Comparison of ENCODE assay signal across 8 mouse cellular contexts in genomic region chr14:30548965-30549776, GRCm38 (mm10). TPM values are rescaled to one million over a fixed set of nuclear protein-coding genes. Genes with fewer than 3 reads are reported as not detected.
DNase-seq lines count a peak whose midpoint lies in the region; ATAC-seq and TF ChIP-seq lines count a peak whose summit lies in the region.

No protein-coding gene starts in this region.

- no peaks in the 10 kb centered on the region for H3K9me3 ChIP-seq in heart, embryonic 11.5 days (replicated peaks; ENCODE audit: control insufficient read depth, low read length)
- no peaks in the 10 kb centered on the region for H3K9me3 ChIP-seq in kidney, embryonic 16.5 days (ENCODE audit: low read length)

- TF ChIP-seq POLR2A in bone marrow macrophage, adult 2 months (IDR thresholded peaks at IDR 0.05; ENCODE audit: borderline replicate concordance, low read depth, low read length), result peak; percentile 93
- peak; percentile 100 for TF ChIP-seq POLR2A in embryonic fibroblast, embryonic 13.5 days (IDR thresholded peaks at IDR 0.05; ENCODE audit: low read depth, low read length)
- TF ChIP-seq POLR2A in liver, adult 2 months (IDR thresholded peaks at IDR 0.05; ENCODE audit: extremely low read depth, insufficient read depth, low read length), result peak; percentile 94
- peak; percentile 99 for TF ChIP-seq POLR2A in myocyte (IDR thresholded peaks at IDR 0.05; ENCODE audit: insufficient read length, low read depth)

- peaks cover 37% of the 10 kb centered on the region for H3K4me1 ChIP-seq in bone marrow macrophage, adult 2 months (ENCODE audit: control insufficient read depth, insufficient read depth, low read length)
- H3K4me1 ChIP-seq in embryonic fibroblast, embryonic 13.5 days (ENCODE audit: control insufficient read depth, insufficient read depth, low read length), result peaks cover 16% of the 10 kb centered on the region
- H3K4me1 ChIP-seq in heart, embryonic 11.5 days (ENCODE audit: control insufficient read depth, insufficient read depth, low read length), result peaks cover 29% of the 10 kb centered on the region
- H3K4me1 ChIP-seq in kidney, embryonic 16.5 days (ENCODE audit: insufficient read depth, low read length), result peaks cover 33% of the 10 kb centered on the region
- H3K4me1 ChIP-seq in liver, adult 2 months (ENCODE audit: control insufficient read depth, insufficient read depth, low read length), result peaks cover 23% of the 10 kb centered on the region

- WGBS in heart, embryonic 11.5 days (ENCODE audit: insufficient replicate concordance), result under 1% methylated on average over 66 of the region's 69 CpGs
- WGBS in kidney, embryonic 16.5 days, result under 1% methylated on average over 66 of the region's 69 CpGs
- under 1% methylated on average over 69 of the region's 69 CpGs for WGBS in liver, adult 2 months

- peak overlapping the region; percentile 81 for H3K4me2 ChIP-seq in heart, embryonic 11.5 days
- H3K4me2 ChIP-seq in kidney, embryonic 16.5 days (replicated peaks; ENCODE audit: low read depth, low read length), result peak overlapping the region; percentile 95
- H3K4me2 ChIP-seq in myocyte (ENCODE audit: low read depth), result peak overlapping the region; percentile 88

- peak overlapping the region; percentile 99 for H3K4me3 ChIP-seq in bone marrow macrophage, adult 2 months (ENCODE audit: insufficient read depth, low read length)
- peak overlapping the region; percentile 62 for H3K4me3 ChIP-seq in embryonic fibroblast, embryonic 13.5 days (ENCODE audit: insufficient read depth, low read length)
- H3K4me3 ChIP-seq in heart, embryonic 11.5 days (ENCODE audit: low read depth, low read length), result peak overlapping the region; percentile 86
- H3K4me3 ChIP-seq in kidney, embryonic 16.5 days (ENCODE audit: low read length), result peak overlapping the region; percentile 80
- peak overlapping the region; percentile 78 for H3K4me3 ChIP-seq in liver, adult 2 months (ENCODE audit: insufficient read depth, low read depth, low read length)
- H3K4me3 ChIP-seq in myocyte, result peak overlapping the region; percentile 81

- TF ChIP-seq CTCF in bone marrow macrophage, adult 2 months (IDR thresholded peaks at IDR 0.05; ENCODE audit: low read depth, low read length), result no peak
- no peak for TF ChIP-seq CTCF in embryonic fibroblast, embryonic 13.5 days (IDR thresholded peaks at IDR 0.05; ENCODE audit: borderline replicate concordance, insufficient read depth, low read length)
- no peak for TF ChIP-seq CTCF in liver, adult 2 months (IDR thresholded peaks at IDR 0.05; ENCODE audit: low read depth, low read length)

- peak overlapping the region; percentile 97 for H3K9ac ChIP-seq in heart, embryonic 11.5 days (ENCODE audit: low read depth, low read length)
- peak overlapping the region; percentile 89 for H3K9ac ChIP-seq in kidney, embryonic 16.5 days (replicated peaks; ENCODE audit: low read length)
- H3K9ac ChIP-seq in liver, adult 2 months (ENCODE audit: low read depth, low read length), result peak overlapping the region; percentile 89

- peak overlapping the region; percentile 94 for H3K27ac ChIP-seq in bone marrow macrophage, adult 2 months (ENCODE audit: insufficient read depth, low read depth, low read length)
- H3K27ac ChIP-seq in embryonic fibroblast, embryonic 13.5 days (ENCODE audit: insufficient read depth, low read length), result peak overlapping the region; percentile 69
- peak overlapping the region; percentile 93 for H3K27ac ChIP-seq in heart, embryonic 11.5 days (ENCODE audit: low read depth, low read length)
- peak overlapping the region; percentile 94 for H3K27ac ChIP-seq in kidney, embryonic 16.5 days (ENCODE audit: low read length)
- peak overlapping the region; percentile 91 for H3K27ac ChIP-seq in liver, adult 2 months (replicated peaks; ENCODE audit: insufficient read depth, low read depth, low read length)

- H3K27me3 ChIP-seq in heart, embryonic 11.5 days (ENCODE audit: control insufficient read depth, insufficient read depth, low read length), result no peaks in the 10 kb centered on the region
- no peaks in the 10 kb centered on the region for H3K27me3 ChIP-seq in kidney, embryonic 16.5 days (ENCODE audit: insufficient read depth, low read length)
- no peaks in the 10 kb centered on the region for H3K27me3 ChIP-seq in liver, adult 2 months (ENCODE audit: control insufficient read depth, insufficient read depth, low read length)
- H3K27me3 ChIP-seq in myocyte (ENCODE audit: control insufficient read depth, insufficient read depth, insufficient read length), result no peaks in the 10 kb centered on the region
- no peaks in the 10 kb centered on the region for H3K27me3 ChIP-seq in splenic B cell, adult 2 months (ENCODE audit: control insufficient read depth, insufficient read depth, low read length, poor library complexity, severe bottlenecking)

- peak; percentile 96 for DNase-seq in A20 (ENCODE audit: low read depth, low spot score)
- DNase-seq in liver, adult 2 months (ENCODE audit: extremely low read depth, low read depth, low spot score), result peak; percentile 77
- DNase-seq in splenic B cell, adult 2 months (ENCODE audit: low read depth, low spot score), result peak; percentile 92

- peaks cover 22% of the 10 kb centered on the region; the same call in 1 of the 2 replicates for H3K79me2 ChIP-seq in liver, adult 2 months (ENCODE audit: control insufficient read depth, insufficient read depth, low read length)
- H3K79me2 ChIP-seq in myocyte (ENCODE audit: control insufficient read depth, insufficient read depth), result peaks cover 50% of the 10 kb centered on the region

- peak overlapping the region; percentile 48 for H3ac ChIP-seq in myocyte (ENCODE audit: control insufficient read depth, insufficient read length)

- H3K36me3 ChIP-seq in heart, embryonic 11.5 days (ENCODE audit: control insufficient read depth, insufficient read depth, low read length), result no peaks in the 10 kb centered on the region
- 0 out of 2 replicates have a peak, but pooled peaks cover 3% of the 10 kb centered on the region for H3K36me3 ChIP-seq in kidney, embryonic 16.5 days (ENCODE audit: insufficient read depth, low read length)
- H3K36me3 ChIP-seq in liver, adult 2 months (ENCODE audit: control insufficient read depth, insufficient read depth, low read length), result no peaks in the 10 kb centered on the region
- no peaks in the 10 kb centered on the region for H3K36me3 ChIP-seq in myocyte (ENCODE audit: control insufficient read depth, insufficient read depth)
- no peaks in the 10 kb centered on the region for H3K36me3 ChIP-seq in splenic B cell, adult 2 months (ENCODE audit: control insufficient read depth, insufficient read depth, low read length, poor library complexity, severe bottlenecking)

- ATAC-seq in heart, embryonic 11.5 days (replicated peaks; ENCODE audit: insufficient number of reproducible peaks, low FRiP score, low TSS enrichment), result peak; percentile 93
- peak; percentile 94 for ATAC-seq in kidney, embryonic 16.5 days (ENCODE audit: low FRiP score, low TSS enrichment)

TF ChIP-seq in myocyte, 11 proteins besides CTCF, POLR2A, EP300 and RAD21:
- peak; percentile 94 for TF ChIP-seq POLR2AphosphoS2 (IDR thresholded peaks at IDR 0.05; ENCODE audit: insufficient read length, low read depth)
- TF ChIP-seq E2F4 (IDR thresholded peaks at IDR 0.05; ENCODE audit: insufficient read depth), result no peak
- TF ChIP-seq SRF (IDR thresholded peaks at IDR 0.05; ENCODE audit: control insufficient read depth, insufficient read length, low read depth), result peak; percentile 31

RNA-seq across cellular contexts. Expression of gene Tkt, which starts 1.0 kb away (rescaled TPM):
- 305 and 412 TPM in 2 replicates for polyA plus RNA-seq in bone marrow macrophage, adult 2 months (2012; ENCODE audit: insufficient read depth, insufficient read length, missing spikeins)
- 288 and 417 TPM in 2 replicates for polyA plus RNA-seq in embryonic fibroblast, embryonic 13.5 days (2011; ENCODE audit: insufficient read length, low read depth, missing spikeins)
- polyA plus RNA-seq in heart, embryonic 11.5 days (2014; fragmentation: Nextera tagmentation; extraction: Ambion mirVana), result 38.6 and 54.6 TPM in 2 replicates
- 314 TPM in 2 replicates for polyA plus RNA-seq in kidney, embryonic 16.5 days (2015; fragmentation: Nextera tagmentation; extraction: Ambion mirVana)
- total RNA-seq in liver, adult 2 months (2014; rRNA removed), result 115 and 116 TPM in 2 replicates
- 114 and 166 TPM in 2 replicates for polyA plus RNA-seq in liver, adult 2 months (2012; rRNA removed)
- polyA plus RNA-seq in myocyte (2012; fragmentation: generic; extraction: Trizol), result 53.0 TPM

RNA-seq across cellular contexts. Expression of gene Cacna1d, which starts 57.9 kb away (rescaled TPM):
- 11.8 and 13.1 TPM in 2 replicates for polyA plus RNA-seq in bone marrow macrophage, adult 2 months (2012; ENCODE audit: insufficient read depth, insufficient read length, missing spikeins)
- not detected in 2 replicates for polyA plus RNA-seq in embryonic fibroblast, embryonic 13.5 days (2011; ENCODE audit: insufficient read length, low read depth, missing spikeins)
- polyA plus RNA-seq in heart, embryonic 11.5 days (2014; fragmentation: Nextera tagmentation; extraction: Ambion mirVana), result 9.7 and 17.5 TPM in 2 replicates
- 3.0 and 3.3 TPM in 2 replicates for polyA plus RNA-seq in kidney, embryonic 16.5 days (2015; fragmentation: Nextera tagmentation; extraction: Ambion mirVana)
- 0.55 and 1.9 TPM in 2 replicates for total RNA-seq in liver, adult 2 months (2014; rRNA removed)
- 0.72 and 0.76 TPM in 2 replicates for polyA plus RNA-seq in liver, adult 2 months (2012; rRNA removed)
- polyA plus RNA-seq in myocyte (2012; fragmentation: generic; extraction: Trizol), result not detected

Comparison
In these comparisons a context has a peak if more than half of its experiments do, and no peak if none do; other contexts are left out.
1. Peak in every context shown above with its lines: DNase-seq, ATAC-seq, H3K4me3 ChIP-seq and H3K27ac ChIP-seq.